Mouse (Mus musculus) kidney, postnatal 0 days (tissue): ENCODE measurements at regions not wholly inside any gene's neighbourhood (a gene's known extent, or its start where the extent isn't known, plus 50 kb on each side); places are given as distances from the start of the nearest gene placed in this dataset.
A peak's percentile ranks its signal among the peaks of the same experiment; 100 is the strongest.
"Not testable (repeated sequence)": the region's sequence is repeated elsewhere in the genome, so short reads cannot be mapped to it uniquely, and the experiment has no call there.

Experiments
- ATAC-seq: fragments of 200-750 bp; cut with Nextera tagmentation; replicated peaks from 2 replicates; pipeline ENCODE4 v1.8.0; 2017; ENCODE audit warnings: low read depth, moderate number of reproducible peaks, moderate TSS enrichment, moderate library complexity; ENCODE audit not compliant: low FRiP score
- DNase-seq: peaks from one replicate; pipeline ENCODE4 v3.0.0-alpha.2; 2016; ENCODE audit warnings: low spot score
- H3K27ac ChIP-seq: fragments of 300-500 bp; sonication (generic); 2 replicates; pipeline ENCODE4 v1.5.1; 2014; ENCODE audit warnings: mild to moderate bottlenecking
- H3K27me3 ChIP-seq: fragments of 300-500 bp; sonication (generic); 2 replicates; pipeline ENCODE4 v1.6.1; 2014; ENCODE audit warnings: low read length, mixed read lengths; ENCODE audit not compliant: insufficient read depth
- H3K36me3 ChIP-seq: fragments of 300-500 bp; sonication (generic); 2 replicates; pipeline ENCODE4 v1.6.1; 2014; ENCODE audit warnings: low read length, mixed read lengths; ENCODE audit not compliant: insufficient read depth
- H3K4me1 ChIP-seq: fragments of 300-500 bp; sonication (generic); replicated peaks from 2 replicates; pipeline ENCODE4 v1.6.1; 2014; ENCODE audit warnings: antibody characterized with exemption, low read length, mixed read lengths; ENCODE audit not compliant: insufficient read depth
- H3K4me2 ChIP-seq: fragments of 300-500 bp; sonication (generic); 2 replicates; pipeline ENCODE4 v1.6.1; 2014; ENCODE audit warnings: mild to moderate bottlenecking, low read length, moderate library complexity, mixed read lengths
- H3K4me3 ChIP-seq: fragments of 300-500 bp; sonication (generic); replicated peaks from 2 replicates; pipeline ENCODE4 v1.5.1; 2014; ENCODE audit warnings: low read depth, low read length
- H3K9ac ChIP-seq: fragments of 300-500 bp; sonication (generic); 2 replicates; pipeline ENCODE4 v1.6.1; 2014; ENCODE audit warnings: low read depth, low read length
- H3K9me3 ChIP-seq: fragments of 300-500 bp; sonication (generic); replicated peaks from 2 replicates; pipeline ENCODE4 v1.6.1; 2016; ENCODE audit warnings: low read length, inconsistent platforms, mixed read lengths
- CTCF ChIP-seq: IDR thresholded peaks from 2 replicates; pipeline ENCODE4 v1.5.1; 2016; ENCODE audit warnings: antibody characterized with exemption, low read depth, mild to moderate bottlenecking, moderate library complexity
- WGBS: fragments of 180-500 bp; shearing (Covaris S2); extraction: QIAGEN DNeasy Blood & Tissue Kit; methylation state at CpG from one replicate; pipeline ENCODE4 v1.1.7; 2014; 5-methylcytosine and 5-hydroxymethylcytosine counted together

DNA sequence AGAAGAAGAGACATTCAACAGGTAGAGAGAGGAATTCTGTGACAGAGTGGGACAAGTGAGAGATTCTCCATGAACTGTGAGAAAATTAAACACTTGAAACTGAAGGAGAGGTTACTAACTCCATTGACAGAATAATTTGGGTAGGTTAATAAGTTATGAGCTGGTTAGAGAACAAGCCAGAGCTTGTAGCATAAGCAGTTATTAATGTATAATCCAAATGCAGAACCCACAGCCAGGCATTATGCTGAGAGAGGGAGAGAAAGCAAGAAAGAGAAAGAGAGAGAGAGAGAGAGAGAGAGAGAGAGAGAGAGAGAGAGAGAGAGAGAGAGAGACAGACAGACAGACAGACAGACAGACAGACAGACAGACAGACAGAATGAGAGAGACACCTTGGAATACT lies 397.0 kb downstream of the Adam6a start:
- no peak for TF ChIP-seq CTCF
- no peak overlapping the region for H3K4me2 ChIP-seq
- H3K9ac ChIP-seq, result no peak overlapping the region
- ATAC-seq (no peak), DNase-seq (no peak)
- H3K27me3 ChIP-seq, result no peaks in the 10 kb centered on the region
- H3K36me3 ChIP-seq, result no peaks in the 10 kb centered on the region
- no peaks in the 10 kb centered on the region for H3K4me1 ChIP-seq
- no peak overlapping the region for H3K27ac ChIP-seq
- H3K4me3 ChIP-seq, result no peak overlapping the region
- no peaks in the 10 kb centered on the region for H3K9me3 ChIP-seq

DNA sequence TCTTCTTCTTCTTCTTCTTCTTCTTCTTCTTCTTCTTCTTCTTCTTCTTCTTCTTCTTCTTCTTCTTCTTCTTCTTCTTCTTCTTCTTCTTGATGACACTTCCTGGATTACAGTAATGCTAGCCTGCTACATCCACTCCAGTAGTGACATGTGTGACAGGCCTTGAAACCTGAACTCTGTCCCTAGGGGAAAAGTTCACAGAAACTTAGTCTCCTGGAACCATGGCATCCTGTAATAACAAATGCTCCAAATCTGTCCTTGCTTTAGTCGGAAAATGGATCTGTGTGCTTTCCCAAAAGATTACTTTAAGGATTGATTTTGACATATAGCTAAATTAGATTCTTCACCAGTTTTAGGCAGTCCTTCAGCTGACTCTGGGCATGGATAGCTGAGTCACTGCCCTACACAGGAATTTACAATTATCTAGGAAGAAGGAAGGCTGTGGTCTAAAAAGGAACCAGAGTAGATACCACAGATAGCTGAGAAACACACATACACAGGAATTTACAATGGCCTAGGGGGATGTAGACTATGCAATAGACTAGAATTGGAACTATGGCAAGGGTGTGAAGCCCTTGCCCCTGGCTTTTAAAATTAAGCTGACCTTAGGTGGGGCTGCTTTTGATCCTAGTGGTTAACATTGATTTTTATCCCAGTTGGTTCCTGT lies 400.1 kb downstream of the Adam6a start:
- not testable (repeated sequence) for H3K27ac ChIP-seq, H3K4me2 ChIP-seq, H3K27me3 ChIP-seq, H3K9ac ChIP-seq, H3K9me3 ChIP-seq, H3K4me3 ChIP-seq, H3K36me3 ChIP-seq, H3K4me1 ChIP-seq, DNase-seq, ATAC-seq
- WGBS, result 67% methylated on average over 1 of the region's 1 CpGs

DNA sequence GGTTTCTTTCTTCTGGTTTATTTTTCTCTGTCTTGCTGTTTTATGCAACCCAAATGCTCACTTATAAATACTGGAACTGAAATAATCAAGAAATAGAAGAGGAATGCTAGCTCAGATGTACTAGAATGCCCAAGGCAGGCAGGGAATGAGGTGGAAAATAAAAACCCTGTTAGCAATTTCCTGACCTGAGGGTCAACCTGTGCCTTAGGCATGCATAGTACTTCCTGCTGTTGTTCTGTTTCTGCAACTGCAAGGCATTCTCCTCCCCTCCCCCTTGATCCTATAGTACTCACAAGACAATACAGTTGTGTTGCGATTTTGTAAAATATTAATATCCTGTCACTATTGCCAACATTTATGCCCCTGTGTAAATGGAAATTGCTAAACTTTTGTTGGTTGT lies 402.1 kb downstream of the Adam6a start:
- H3K9ac ChIP-seq, H3K36me3 ChIP-seq, H3K27ac ChIP-seq, DNase-seq, H3K4me3 ChIP-seq, H3K9me3 ChIP-seq, H3K4me2 ChIP-seq, ATAC-seq, H3K4me1 ChIP-seq, H3K27me3 ChIP-seq: not testable (repeated sequence)
- 86% methylated on average over 1 of the region's 1 CpGs for WGBS

DNA sequence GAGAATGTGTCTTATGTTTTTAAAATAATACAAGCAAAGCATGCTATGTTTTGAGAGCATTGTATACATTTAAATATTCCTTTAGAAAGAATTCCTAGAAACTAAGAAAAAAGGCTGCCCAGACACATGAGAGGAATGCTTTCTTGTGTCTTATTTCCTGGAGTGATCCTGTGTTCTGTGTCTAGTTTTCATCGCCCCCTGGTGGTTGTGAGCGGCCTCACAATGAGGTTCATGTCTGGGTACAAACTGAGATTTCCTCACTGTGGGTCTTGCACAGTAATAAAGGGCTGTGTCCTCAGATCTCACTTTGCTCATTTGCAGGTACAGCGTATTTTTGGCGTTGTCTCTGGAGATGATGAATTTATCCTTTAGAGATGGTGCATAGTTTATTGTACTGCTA lies 404.3 kb downstream of the Adam6a start:
- not testable (repeated sequence) for H3K9ac ChIP-seq, H3K4me1 ChIP-seq, H3K36me3 ChIP-seq, H3K9me3 ChIP-seq, H3K27ac ChIP-seq, ATAC-seq, H3K4me2 ChIP-seq, H3K4me3 ChIP-seq, H3K27me3 ChIP-seq
- peak; percentile 59; the same call in 1 of the 2 replicates for TF ChIP-seq CTCF
- WGBS, result 28% methylated on average over 4 of the region's 4 CpGs
- peak; percentile 3 for DNase-seq

DNA sequence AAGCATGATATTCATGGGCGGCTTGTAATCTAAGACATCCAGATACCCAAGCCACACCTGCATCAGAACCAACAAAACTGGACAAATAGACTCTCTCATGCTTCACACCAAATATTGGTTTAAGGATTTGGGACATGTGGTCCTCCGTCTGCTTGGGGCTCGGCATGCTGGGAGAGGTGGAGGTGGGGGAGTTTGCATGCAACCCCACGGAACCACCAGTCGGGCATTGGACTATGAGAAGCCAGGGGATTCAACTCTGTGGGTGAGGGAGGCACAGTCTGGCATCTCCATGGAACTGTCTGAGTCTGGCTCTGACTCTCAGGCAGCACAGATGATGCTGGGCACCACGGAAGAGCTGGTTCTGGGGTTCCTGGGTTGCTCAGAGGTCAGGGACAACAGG lies 430.6 kb downstream of the Adam6a start:
- Histone ChIP-seq H3K36me3 (no peaks in the 10 kb centered on the region), H3K27ac (no peak overlapping the region), H3K4me2 (no peak overlapping the region), H3K27me3 (no peaks in the 10 kb centered on the region), H3K9ac (no peak overlapping the region), H3K9me3 (no peaks in the 10 kb centered on the region), H3K4me3 (no peak overlapping the region), H3K4me1 (no peaks in the 10 kb centered on the region)
- 79% methylated on average over 6 of the region's 6 CpGs for WGBS
- TF ChIP-seq CTCF, result no peak
- no peak for DNase-seq
- no peak for ATAC-seq

DNA sequence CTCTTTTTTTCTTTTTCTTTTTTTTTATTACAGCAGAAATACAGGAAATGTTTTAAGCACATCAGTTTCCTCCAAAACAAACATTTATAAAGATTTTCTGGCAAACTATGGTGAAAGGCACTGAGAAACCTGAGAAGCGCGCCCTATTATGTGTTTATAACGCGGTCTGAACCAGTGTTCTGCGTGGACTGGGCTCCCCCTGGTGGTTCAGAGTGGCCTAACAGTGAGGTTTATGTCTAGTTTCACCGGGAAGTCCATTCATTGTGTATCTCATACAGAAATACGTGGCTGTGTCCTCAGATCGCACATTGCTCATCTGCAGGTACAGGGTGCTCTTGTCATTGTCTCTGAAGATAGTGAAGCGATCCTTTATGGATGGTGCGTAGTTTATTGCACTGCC lies 437.9 kb downstream of the Adam6a start:
- not testable (repeated sequence) for H3K4me1 ChIP-seq, H3K36me3 ChIP-seq, ATAC-seq, H3K4me3 ChIP-seq, H3K4me2 ChIP-seq, H3K27ac ChIP-seq, H3K9ac ChIP-seq, H3K9me3 ChIP-seq, H3K27me3 ChIP-seq
- peak; percentile 70 for TF ChIP-seq CTCF
- peak; percentile 16 for DNase-seq
- 34% methylated on average over 10 of the region's 10 CpGs for WGBS
